Mouse (Mus musculus): Measurements from ENCODE around the gene Stam.

GRCm38 (mm10) chr2:14048808-14049207 lies 25.1 kb upstream of the Stam start:
- TF ChIP-seq POLR2A (IDR thresholded peaks at IDR 0.05; ENCODE audit: borderline replicate concordance, extremely low read depth, low read depth, low read length) = no peak
- TF ChIP-seq CTCF (IDR thresholded peaks at IDR 0.05; ENCODE audit: insufficient read depth, low read length) = no peak
